Mouse (Mus musculus) kidney, embryonic 15.5 days (tissue): Measurements from ENCODE around the gene Mab21l1. TPM values are rescaled to one million over a fixed set of nuclear protein-coding genes. Genes with fewer than 3 reads are reported as not detected.

Source experiments
- ATAC-seq: fragments of 200-750 bp; cut with Nextera tagmentation; replicated peaks from 2 replicates; pipeline ENCODE4 v1.8.0; 2017; ENCODE audit warnings: moderate TSS enrichment; ENCODE audit not compliant: low FRiP score
- H3K27ac ChIP-seq: fragments of 300-500 bp; sonication (generic); 2 replicates; pipeline ENCODE4 v1.5.1; 2015; ENCODE audit warnings: mild to moderate bottlenecking, inconsistent platforms
- H3K27me3 ChIP-seq: fragments of 300-500 bp; sonication (generic); 2 replicates; pipeline ENCODE4 v1.6.1; 2015; ENCODE audit warnings: inconsistent platforms
- H3K36me3 ChIP-seq: fragments of 300-500 bp; sonication (generic); 2 replicates; pipeline ENCODE4 v1.6.1; 2015; ENCODE audit warnings: inconsistent platforms
- H3K4me1 ChIP-seq: fragments of 300-500 bp; sonication (generic); 2 replicates; pipeline ENCODE4 v1.6.1; 2015; ENCODE audit warnings: inconsistent platforms
- H3K4me2 ChIP-seq: fragments of 300-500 bp; sonication (generic); 2 replicates; pipeline ENCODE4 v1.6.1; 2015; ENCODE audit warnings: moderate library complexity, mild to moderate bottlenecking, inconsistent platforms
- H3K4me3 ChIP-seq: fragments of 300-500 bp; sonication (generic); replicated peaks from 2 replicates; pipeline ENCODE4 v1.5.1; 2015; ENCODE audit warnings: mild to moderate bottlenecking, inconsistent platforms
- H3K9ac ChIP-seq: fragments of 300-500 bp; sonication (generic); 2 replicates; pipeline ENCODE4 v1.6.1; 2015; ENCODE audit warnings: mild to moderate bottlenecking, inconsistent platforms
- H3K9me3 ChIP-seq: fragments of 300-500 bp; sonication (generic); replicated peaks from 2 replicates; pipeline ENCODE4 v1.6.1; 2016; ENCODE audit warnings: inconsistent platforms
- WGBS: fragments of 180-500 bp; shearing (Covaris S2); methylation state at CpG from one replicate; pipeline ENCODE4 v1.1.7; 2015; ENCODE audit warnings: mixed read lengths; 5-methylcytosine and 5-hydroxymethylcytosine counted together
- polyA plus RNA-seq: library from polyadenylated mRNA; unstranded; fragments of >200 nt; fragmentation: Nextera tagmentation; extraction: Ambion mirVana; gene quantifications from 2 replicates; pipeline ENCODE4 v1.2.1, GENCODE M21; 2015

Mab21l1 gene
- polyA plus RNA-seq, 1 experiment from 2014 or later, result 1.8 TPM

- no peak for ATAC-seq
- Histone ChIP-seq H3K4me1 (peaks cover 36% of the 10 kb centered on the region), H3K27me3 (peaks cover 81% of the 10 kb centered on the region), H3K36me3 (no peaks in the 10 kb centered on the region), H3K27ac (no peak overlapping the region), H3K9ac (no peak overlapping the region), H3K9me3 (no peaks in the 10 kb centered on the region), H3K4me2 (no peak overlapping the region), H3K4me3 (no peak overlapping the region)
- WGBS, result 14% methylated on average over 5 of the region's 5 CpGs
Observed at GRCm38 (mm10) chr3:55781429-55782055, 768 bp upstream of the Mab21l1 start.

- H3K36me3 ChIP-seq, result no peaks in the 10 kb centered on the region
- no peak overlapping the region for H3K27ac ChIP-seq
- 5% methylated on average over 22 of the region's 22 CpGs for WGBS
- H3K4me2 ChIP-seq, result peak overlapping the region; percentile 57
- H3K4me1 ChIP-seq, result peaks cover 42% of the 10 kb centered on the region
- no peak for ATAC-seq
- H3K27me3 ChIP-seq, result peaks cover 86% of the 10 kb centered on the region
- no peaks in the 10 kb centered on the region for H3K9me3 ChIP-seq
- 0 out of 2 replicates have a peak overlapping the region, but pooled peaks have one; percentile 10 for H3K9ac ChIP-seq
- H3K4me3 ChIP-seq, result peak overlapping the region; percentile 34
Observed at GRCm38 (mm10) chr3:55782771-55783170, 461 bp downstream of the Mab21l1 start.

GRCm38 (mm10) chr3:55783171-55784081 is 1.1 kb downstream of the Mab21l1 start:
- peaks cover 80% of the 10 kb centered on the region for H3K27me3 ChIP-seq
- H3K4me2 ChIP-seq, result peak overlapping the region; percentile 57
- peaks cover 42% of the 10 kb centered on the region for H3K4me1 ChIP-seq
- H3K4me3 ChIP-seq, result peak overlapping the region; percentile 34
- H3K36me3 ChIP-seq, result no peaks in the 10 kb centered on the region
- WGBS, result 10% methylated on average over 45 of the region's 45 CpGs
- H3K27ac ChIP-seq, result no peak overlapping the region
- ATAC-seq, result peak; percentile 11; the same call in 1 of the 2 replicates
- H3K9me3 ChIP-seq, result no peaks in the 10 kb centered on the region
- H3K9ac ChIP-seq, result no peak overlapping the region

GRCm38 (mm10) chr3:55784101-55784500 is 1.8 kb downstream of the Mab21l1 start:
- H3K9me3 ChIP-seq, result no peaks in the 10 kb centered on the region
- WGBS, result 20% methylated on average over 7 of the region's 7 CpGs
- H3K4me3 ChIP-seq, result peak overlapping the region; percentile 34
- H3K36me3 ChIP-seq, result no peaks in the 10 kb centered on the region
- H3K4me1 ChIP-seq, result peaks cover 42% of the 10 kb centered on the region
- ATAC-seq, result no peak
- peaks cover 81% of the 10 kb centered on the region for H3K27me3 ChIP-seq
- H3K4me2 ChIP-seq, result peak overlapping the region; percentile 57
- no peak overlapping the region for H3K9ac ChIP-seq
- H3K27ac ChIP-seq, result no peak overlapping the region

GRCm38 (mm10) chr3:55785266-55785980 is 3.1 kb downstream of the Mab21l1 start:
- H3K36me3 ChIP-seq, result no peaks in the 10 kb centered on the region
- no peak for ATAC-seq
- H3K27ac ChIP-seq, result no peak overlapping the region
- no peak overlapping the region for H3K4me2 ChIP-seq
- 65% methylated on average over 4 of the region's 4 CpGs for WGBS
- no peaks in the 10 kb centered on the region for H3K9me3 ChIP-seq
- H3K27me3 ChIP-seq, result peaks cover 76% of the 10 kb centered on the region
- no peak overlapping the region for H3K9ac ChIP-seq
- H3K4me3 ChIP-seq, result no peak overlapping the region
- H3K4me1 ChIP-seq, result peaks cover 36% of the 10 kb centered on the region

GRCm38 (mm10) chr3:55785981-55786725 is 3.8 kb downstream of the Mab21l1 start:
- Histone ChIP-seq H3K9ac (no peak overlapping the region), H3K9me3 (no peaks in the 10 kb centered on the region), H3K27me3 (peaks cover 69% of the 10 kb centered on the region), H3K27ac (no peak overlapping the region), H3K4me2 (no peak overlapping the region), H3K4me3 (no peak overlapping the region), H3K36me3 (no peaks in the 10 kb centered on the region), H3K4me1 (peaks cover 30% of the 10 kb centered on the region)
- 50% methylated on average over 3 of the region's 3 CpGs for WGBS
- no peak for ATAC-seq

GRCm38 (mm10) chr3:55786835-55787486 is 4.7 kb downstream of the Mab21l1 start:
- Histone ChIP-seq H3K9ac (peak overlapping the region; percentile 55), H3K4me2 (peak overlapping the region; percentile 84), H3K4me3 (peak overlapping the region; percentile 50), H3K9me3 (no peaks in the 10 kb centered on the region), H3K4me1 (peaks cover 29% of the 10 kb centered on the region), H3K27ac (no peak overlapping the region), H3K36me3 (no peaks in the 10 kb centered on the region), H3K27me3 (peaks cover 61% of the 10 kb centered on the region)
- no peak for ATAC-seq
- 25% methylated on average over 17 of the region's 17 CpGs for whole genome bisulfite sequencing

GRCm38 (mm10) chr3:55787487-55788213 is 5.3 kb downstream of the Mab21l1 start:
- Histone ChIP-seq H3K9ac (peak overlapping the region; percentile 55), H3K4me1 (peaks cover 22% of the 10 kb centered on the region), H3K36me3 (no peaks in the 10 kb centered on the region), H3K4me2 (peak overlapping the region; percentile 84), H3K27me3 (peaks cover 54% of the 10 kb centered on the region), H3K27ac (no peak overlapping the region), H3K9me3 (no peaks in the 10 kb centered on the region), H3K4me3 (peak overlapping the region; percentile 50)
- WGBS, result under 1% methylated on average over 54 of the region's 54 CpGs
- peak; percentile 79 for ATAC-seq

GRCm38 (mm10) chr3:55788214-55788586 is 5.9 kb downstream of the Mab21l1 start:
- 19% methylated on average over 4 of the region's 4 CpGs for WGBS
- Histone ChIP-seq H3K4me2 (peak overlapping the region; percentile 84), H3K27ac (no peak overlapping the region), H3K27me3 (peaks cover 48% of the 10 kb centered on the region), H3K9me3 (no peaks in the 10 kb centered on the region), H3K4me3 (peak overlapping the region; percentile 50), H3K36me3 (no peaks in the 10 kb centered on the region), H3K4me1 (peaks cover 17% of the 10 kb centered on the region), H3K9ac (no peak overlapping the region)
- no peak for ATAC-seq

- Histone ChIP-seq H3K27ac (no peak overlapping the region), H3K4me1 (peaks cover 11% of the 10 kb centered on the region), H3K36me3 (no peaks in the 10 kb centered on the region), H3K9ac (no peak overlapping the region), H3K4me2 (no peak overlapping the region), H3K4me3 (no peak overlapping the region), H3K27me3 (peaks cover 43% of the 10 kb centered on the region), H3K9me3 (no peaks in the 10 kb centered on the region)
- no peak for ATAC-seq
- WGBS, result 45% methylated on average over 5 of the region's 5 CpGs
Observed at GRCm38 (mm10) chr3:55788621-55789201, 6.4 kb downstream of the Mab21l1 start.
